16 mouse cellular contexts compared by ENCODE assay signal in genomic region chr15:5081235-5081634, GRCm38 (mm10). TPM values are rescaled to one million over a fixed set of nuclear protein-coding genes. Genes with fewer than 3 reads are reported as not detected.
"Had no signal": no experiment of that assay in that cellular context is flagged by ENCODE, and none has a peak within 500 bp of the region (broad histone marks: within the 10 kb centered on the region; RNA-seq: fewer than 3 reads in every experiment).

No protein-coding gene starts in this region.

- H3K36me3 ChIP-seq: limb, embryonic 12.5 days; midbrain, embryonic 15.5 days; neural tube, embryonic 13.5 days had no signal

- H3K4me1 ChIP-seq: limb, embryonic 12.5 days; midbrain, embryonic 15.5 days; neural tube, embryonic 13.5 days had no signal

- H3K27ac ChIP-seq: hindbrain, postnatal 0 days; kidney, postnatal 0 days; limb, embryonic 12.5 days; midbrain, embryonic 15.5 days; neural tube, embryonic 13.5 days had no signal

- H3K27me3 ChIP-seq: limb, embryonic 12.5 days; midbrain, embryonic 15.5 days; neural tube, embryonic 13.5 days had no signal

- ATAC-seq: hindbrain, postnatal 0 days; midbrain, embryonic 15.5 days had no signal

- H3K9ac ChIP-seq: limb, embryonic 12.5 days; midbrain, embryonic 15.5 days; neural tube, embryonic 13.5 days had no signal

- H3K4me2 ChIP-seq: limb, embryonic 12.5 days; midbrain, embryonic 11.5 days; midbrain, embryonic 15.5 days; neural tube, embryonic 13.5 days had no signal

- DNase-seq: kidney, adult 11 months; kidney, adult 9 months; kidney, postnatal 4 days; lung, adult 18-20 months; lung, postnatal 36 days; retina, postnatal 1 day; right cerebral cortex, postnatal 14 days; thymus, postnatal 4 days had no signal

- H3K4me3 ChIP-seq: limb, embryonic 12.5 days; midbrain, embryonic 15.5 days; neural tube, embryonic 13.5 days had no signal

- H3K9me3 ChIP-seq: limb, embryonic 12.5 days; midbrain, embryonic 15.5 days; neural tube, embryonic 13.5 days had no signal

RNA-seq across cellular contexts. Expression of gene C7, which starts 17.7 kb away (rescaled TPM):
- total RNA-seq: megakaryocyte, adult 5-6 weeks had no signal
- polyA plus RNA-seq: limb, embryonic 12.5 days; neural tube, embryonic 13.5 days; thymus, postnatal 0 days had no signal
